Mouse (Mus musculus): ENCODE data around the gene Txk.

- no peak for TF ChIP-seq EP300 (IDR thresholded peaks at IDR 0.05; ENCODE audit: low read depth in 1 of 2, low read length in 2 of 2)
- TF ChIP-seq CTCF (IDR thresholded peaks at IDR 0.05 in 2 of 3, conservative IDR thresholded peaks at IDR 0.05 in 1 of 3; ENCODE audit: control insufficient read depth in 1 of 3, insufficient read depth in 1 of 3, low read depth in 2 of 3, low read length in 3 of 3, poor library complexity in 1 of 3, severe bottlenecking in 1 of 3) = no peak
- TF ChIP-seq POLR2AphosphoS2 (IDR thresholded peaks at IDR 0.05; ENCODE audit: low read length) = no peak
- no peak for TF ChIP-seq USF2 (IDR thresholded peaks at IDR 0.05; ENCODE audit: borderline replicate concordance in 1 of 2, insufficient read depth in 1 of 2, low read depth in 1 of 2, low read length in 2 of 2)
- no peak for TF ChIP-seq NELFE (IDR thresholded peaks at IDR 0.05; ENCODE audit: low read depth, low read length)
- TF ChIP-seq TAL1 (IDR thresholded peaks at IDR 0.05; ENCODE audit: low read length) = no peak
- TF ChIP-seq POLR2A (IDR thresholded peaks at IDR 0.05; ENCODE audit: control insufficient read depth in 1 of 2, insufficient read depth in 1 of 2, low read depth in 1 of 2, low read length in 2 of 2, poor library complexity in 1 of 2) = no peak
- TF ChIP-seq KAT2A (conservative IDR thresholded peaks at IDR 0.05; ENCODE audit: low read depth, low read length) = no peak
- TF ChIP-seq CHD1 (IDR thresholded peaks at IDR 0.05; ENCODE audit: low read depth, low read length) = no peak
Measured at GRCm38 (mm10) chr5:72690516-72690915, 62.1 kb downstream of the Txk start.
